Mouse (Mus musculus) frontal cortex, adult (tissue): ENCODE measurements at regions not wholly inside any gene's neighbourhood (a gene's known extent, or its start where the extent isn't known, plus 50 kb on each side); places are given as distances from the start of the nearest gene placed in this dataset.

ENCODE experiments used
- ATAC-seq: cut with Nextera tagmentation; 2 replicates; pipeline ENCODE4 v1.9.2; 2017; ENCODE audit warnings: mild to moderate bottlenecking, moderate library complexity, mixed read lengths; ENCODE audit not compliant: low TSS enrichment

- no peak for ATAC-seq
These were observed 145.1 kb downstream of the Rps24 start for GRCm38 (mm10) chr14:24631994-24632393.

DNA sequence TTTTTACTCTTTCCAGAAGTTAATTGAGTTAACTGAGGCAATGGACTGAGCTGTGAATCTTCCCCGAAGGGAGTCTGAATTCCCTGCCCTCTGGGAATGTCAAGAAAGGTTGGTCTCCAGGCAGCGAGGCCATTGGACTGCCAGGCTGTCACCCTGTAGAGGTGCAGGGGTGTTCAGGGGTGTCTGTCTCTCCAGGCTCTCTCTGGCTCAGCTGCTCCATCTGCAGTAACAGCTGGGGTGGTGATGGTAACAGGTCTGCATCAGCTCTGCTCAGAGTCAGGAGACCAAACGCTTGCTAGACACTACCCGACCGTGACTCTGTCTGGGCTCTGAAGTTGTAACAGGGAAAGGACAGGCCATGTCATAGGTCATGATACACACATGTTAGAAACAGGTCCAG is 154.9 kb downstream of the Rps24 start:
- ATAC-seq, result no peak

GRCm38 (mm10) chr14:24644117-24644808 is 157.3 kb downstream of the Rps24 start:
- no peak for ATAC-seq

- ATAC-seq, result peak; percentile 50; the same call in 1 of the 2 replicates
These were observed 159.4 kb downstream of the Rps24 start for GRCm38 (mm10) chr14:24646239-24646848.

DNA sequence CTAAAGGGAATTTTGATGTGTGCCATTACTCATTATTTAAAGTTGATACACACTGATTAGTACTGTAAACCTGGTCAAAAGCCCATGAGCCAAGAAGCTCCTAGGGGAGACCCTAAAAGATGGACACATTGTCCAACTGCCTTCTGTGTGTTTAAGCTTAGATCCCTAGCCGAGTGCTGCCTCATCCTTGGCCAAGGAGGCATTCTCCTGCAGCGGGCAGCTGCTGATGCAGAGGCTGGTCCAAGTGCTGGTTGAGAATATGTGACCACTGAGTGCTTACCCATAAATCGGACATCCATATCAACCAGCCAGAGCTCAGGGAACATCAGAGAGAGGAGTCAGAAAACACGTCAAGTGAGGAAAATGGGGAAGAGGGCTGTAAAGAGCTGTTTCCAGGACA is 160.8 kb downstream of the Rps24 start:
- no peak for ATAC-seq

- ATAC-seq, result no peak
These were observed 163.4 kb downstream of the Rps24 start for GRCm38 (mm10) chr14:24650195-24650901.

GRCm38 (mm10) chr14:24650902-24651270 is 164.0 kb downstream of the Rps24 start:
- no peak for ATAC-seq

DNA sequence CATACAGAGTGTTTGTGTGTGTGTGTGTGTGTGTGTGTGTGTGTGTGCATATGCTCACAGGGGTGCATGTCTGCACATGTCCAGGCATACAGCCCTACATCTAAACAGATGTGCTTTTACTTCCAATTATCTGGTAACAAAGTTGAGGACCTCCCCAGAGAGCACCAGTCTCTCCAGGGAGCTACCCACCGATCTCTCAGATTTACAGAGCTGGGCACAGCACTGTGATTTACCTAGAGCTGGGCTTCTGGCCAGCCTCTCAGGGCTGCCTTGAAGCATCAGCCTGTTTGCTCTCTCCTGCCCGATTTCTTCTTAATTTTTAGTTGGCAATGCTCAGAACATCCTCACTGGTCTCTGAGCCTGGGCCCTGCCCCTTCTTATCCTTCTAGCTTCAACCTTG is 165.7 kb downstream of the Rps24 start:
- no peak for ATAC-seq

GRCm38 (mm10) chr14:24655580-24655979 is 168.7 kb downstream of the Rps24 start:
- ATAC-seq, result peak; percentile 13; the same call in 1 of the 2 replicates

GRCm38 (mm10) chr14:24661797-24662196 is 174.9 kb downstream of the Rps24 start:
- no peak for ATAC-seq

GRCm38 (mm10) chr14:24665210-24665609 is 178.3 kb downstream of the Rps24 start:
- ATAC-seq, result no peak
